Mouse (Mus musculus): Measurements from ENCODE around the gene Stxbp1.

GRCm38 (mm10) chr2:32759001-32759400 is 88.0 kb downstream of the Stxbp1 start:
- TF ChIP-seq CTCF (IDR thresholded peaks at IDR 0.05; ENCODE audit: extremely low read depth, insufficient read depth, low read length) (no peak), POLR2A (IDR thresholded peaks at IDR 0.05; ENCODE audit: extremely low read depth, insufficient read depth, low read length) (no peak)
